Mouse (Mus musculus) liver, adult 2 months (tissue): ENCODE data around the gene Gstt4.

Source experiments
- CTCF ChIP-seq: fragments of 200-500 bp; IDR thresholded peaks from 2 replicates; pipeline ENCODE4 v1.5.1; 2011; ENCODE audit warnings: low read depth, low read length, control low read depth
- POLR2A ChIP-seq: fragments of 200-500 bp; IDR thresholded peaks from 2 replicates; pipeline ENCODE4 v1.6.1; 2011; ENCODE audit warnings: low read length, control low read depth; ENCODE audit not compliant: insufficient read depth; ENCODE audit errors: extremely low read depth

GRCm38 (mm10) chr10:75774102-75774501, 48.2 kb downstream of the Gstt4 start:
- TF ChIP-seq CTCF: no peak
- no peak for TF ChIP-seq POLR2A
